Mouse (Mus musculus) liver, adult 2 months (tissue): Measurements from ENCODE around the gene Slc16a4.

Experiments used
- CTCF ChIP-seq: fragments of 200-500 bp; IDR thresholded peaks from 2 replicates; pipeline ENCODE4 v1.5.1; 2011; ENCODE audit warnings: low read depth, low read length, control low read depth
- POLR2A ChIP-seq: fragments of 200-500 bp; IDR thresholded peaks from 2 replicates; pipeline ENCODE4 v1.6.1; 2011; ENCODE audit warnings: low read length, control low read depth; ENCODE audit not compliant: insufficient read depth; ENCODE audit errors: extremely low read depth

- no peak for TF ChIP-seq CTCF
- no peak for TF ChIP-seq POLR2A
Observed at GRCm38 (mm10) chr3:107345033-107345725, 54.1 kb downstream of the Slc16a4 start.
